Mouse (Mus musculus): ENCODE data around the gene D430041D05Rik. TPM values are rescaled to one million over a fixed set of nuclear protein-coding genes. Genes with fewer than 3 reads are reported as not detected.
A peak's percentile ranks its signal among the peaks of the same experiment; 100 is the strongest.

The D430041D05Rik gene
- polyA plus RNA-seq, 1 experiment from 2014 or later, result 0.42 TPM

DNA sequence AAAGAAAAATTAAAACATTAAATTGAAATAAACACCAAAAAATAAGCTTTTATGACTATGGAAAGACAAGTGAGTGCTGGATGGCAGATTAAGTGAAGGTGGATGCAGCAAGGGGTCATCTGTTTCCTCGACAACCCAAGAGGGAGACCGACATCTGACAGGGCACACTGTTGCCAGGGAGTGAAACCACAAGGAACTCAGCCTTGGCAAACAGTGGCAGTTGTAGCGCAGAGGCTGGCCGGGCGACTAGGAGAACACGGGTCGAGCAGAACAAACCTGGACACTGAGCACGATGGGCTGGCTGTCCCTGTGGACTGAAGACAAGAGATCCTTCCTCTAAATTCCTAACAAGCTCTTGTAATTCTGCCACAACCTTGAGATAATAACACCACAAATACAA lies 94.3 kb downstream of the D430041D05Rik start:
- Histone ChIP-seq H3K27me3 (ENCODE audit: insufficient read depth, low read length) (0 out of 2 replicates have a peak, but pooled peaks cover 4% of the 10 kb centered on the region), H3K36me3 (ENCODE audit: insufficient read depth, low read length) (no peaks in the 10 kb centered on the region), H3K4me1 (ENCODE audit: insufficient read depth, low read length) (0 out of 2 replicates have a peak, but pooled peaks cover 5% of the 10 kb centered on the region), H3K9ac (replicated peaks; ENCODE audit: low read length) (no peak overlapping the region), H3K9me3 (ENCODE audit: low read length) (no peaks in the 10 kb centered on the region), H3K4me2 (replicated peaks; ENCODE audit: low read depth, low read length) (no peak overlapping the region), H3K27ac (ENCODE audit: low read length) (no peak overlapping the region), H3K4me3 (ENCODE audit: low read length) (no peak overlapping the region)
- 86% methylated on average over 8 of the region's 8 CpGs for WGBS
- ATAC-seq (ENCODE audit: low FRiP score, low TSS enrichment), result no peak

DNA sequence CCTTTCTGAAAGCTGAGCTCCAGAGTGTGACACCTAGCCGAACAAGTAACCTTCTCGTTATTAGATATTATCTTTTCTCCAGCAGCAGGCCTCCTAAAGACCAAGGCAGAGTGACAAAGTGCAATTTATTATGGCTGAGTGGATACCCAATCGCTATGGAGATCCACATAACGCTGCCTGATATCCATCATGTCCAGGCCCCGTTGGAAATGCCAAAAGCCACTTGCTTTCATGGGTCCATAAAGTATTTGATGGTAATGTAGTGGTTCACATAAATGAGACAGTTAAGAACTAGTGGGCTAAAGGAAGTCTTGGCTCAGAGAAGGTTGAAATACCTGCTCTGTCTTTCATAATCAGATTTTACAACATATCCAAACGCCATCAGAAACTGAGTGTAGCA lies 97.6 kb downstream of the D430041D05Rik start:
- no peak overlapping the region for H3K27ac ChIP-seq (ENCODE audit: low read length)
- H3K36me3 ChIP-seq (ENCODE audit: insufficient read depth, low read length), result no peaks in the 10 kb centered on the region
- WGBS, result 47% methylated on average over 6 of the region's 6 CpGs
- H3K4me2 ChIP-seq (replicated peaks; ENCODE audit: low read depth, low read length), result no peak overlapping the region
- H3K9me3 ChIP-seq (ENCODE audit: low read length), result no peaks in the 10 kb centered on the region
- no peak for ATAC-seq (ENCODE audit: low FRiP score, low TSS enrichment)
- no peak overlapping the region for H3K9ac ChIP-seq (replicated peaks; ENCODE audit: low read length)
- H3K4me3 ChIP-seq (ENCODE audit: low read length), result no peak overlapping the region
- 0 out of 2 replicates have a peak, but pooled peaks cover 2% of the 10 kb centered on the region for H3K27me3 ChIP-seq (ENCODE audit: insufficient read depth, low read length)
- no peaks in the 10 kb centered on the region for H3K4me1 ChIP-seq (ENCODE audit: insufficient read depth, low read length)

DNA sequence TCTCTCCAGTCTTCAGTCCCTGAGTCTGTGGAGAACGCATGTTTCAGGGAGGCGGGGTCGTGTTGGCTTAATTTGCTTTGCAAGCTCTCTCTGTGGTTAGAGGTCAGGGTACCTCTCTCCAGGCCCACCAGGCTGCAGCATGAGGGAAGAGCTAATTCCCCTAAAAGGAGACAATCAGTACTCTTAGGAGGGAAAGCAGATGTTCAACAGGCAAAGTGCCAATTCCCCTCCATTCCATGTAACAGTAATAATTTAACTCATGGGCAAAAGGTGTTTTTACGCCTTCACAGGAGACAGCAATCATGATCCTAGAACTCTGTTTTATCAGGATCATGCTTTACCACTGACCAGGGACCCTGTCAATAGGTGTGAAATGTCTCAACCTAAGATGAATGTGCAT lies 103.7 kb downstream of the D430041D05Rik start:
- no peaks in the 10 kb centered on the region for H3K9me3 ChIP-seq (ENCODE audit: low read length)
- H3K4me1 ChIP-seq (ENCODE audit: insufficient read depth, low read length), result no peaks in the 10 kb centered on the region
- ATAC-seq (ENCODE audit: low FRiP score, low TSS enrichment), result no peak
- H3K27ac ChIP-seq (ENCODE audit: low read length), result no peak overlapping the region
- H3K9ac ChIP-seq (replicated peaks; ENCODE audit: low read length), result no peak overlapping the region
- H3K36me3 ChIP-seq (ENCODE audit: insufficient read depth, low read length), result no peaks in the 10 kb centered on the region
- H3K27me3 ChIP-seq (ENCODE audit: insufficient read depth, low read length), result no peaks in the 10 kb centered on the region
- no peak overlapping the region for H3K4me3 ChIP-seq (ENCODE audit: low read length)
- no peak overlapping the region for H3K4me2 ChIP-seq (replicated peaks; ENCODE audit: low read depth, low read length)
- WGBS, result 72% methylated on average over 4 of the region's 4 CpGs

DNA sequence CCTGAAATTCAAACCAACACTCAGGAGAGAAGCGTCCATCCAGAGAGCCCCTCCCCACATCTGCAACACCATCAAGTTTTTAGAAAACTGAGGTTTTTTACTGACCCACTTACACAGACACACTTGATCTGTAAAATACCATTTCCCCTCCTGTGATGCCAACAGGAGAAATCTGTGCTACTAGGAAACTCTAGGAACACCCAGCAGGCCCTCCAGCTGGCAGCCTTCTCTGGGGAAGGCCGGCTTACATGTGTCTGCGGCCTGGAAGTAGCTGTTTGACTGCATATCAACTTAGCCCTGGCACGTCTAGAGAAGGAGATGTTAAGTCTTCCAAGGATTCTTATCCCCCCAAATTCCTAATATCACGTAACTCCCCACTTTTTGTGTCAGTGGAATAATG lies 105.1 kb downstream of the D430041D05Rik start:
- Histone ChIP-seq H3K4me1 (ENCODE audit: insufficient read depth, low read length) (no peaks in the 10 kb centered on the region), H3K27ac (ENCODE audit: low read length) (no peak overlapping the region), H3K4me2 (replicated peaks; ENCODE audit: low read depth, low read length) (no peak overlapping the region), H3K4me3 (ENCODE audit: low read length) (no peak overlapping the region), H3K36me3 (ENCODE audit: insufficient read depth, low read length) (no peaks in the 10 kb centered on the region), H3K9me3 (ENCODE audit: low read length) (no peaks in the 10 kb centered on the region), H3K9ac (replicated peaks; ENCODE audit: low read length) (no peak overlapping the region), H3K27me3 (ENCODE audit: insufficient read depth, low read length) (no peaks in the 10 kb centered on the region)
- WGBS, result 79% methylated on average over 5 of the region's 5 CpGs
- no peak for ATAC-seq (ENCODE audit: low FRiP score, low TSS enrichment)

DNA sequence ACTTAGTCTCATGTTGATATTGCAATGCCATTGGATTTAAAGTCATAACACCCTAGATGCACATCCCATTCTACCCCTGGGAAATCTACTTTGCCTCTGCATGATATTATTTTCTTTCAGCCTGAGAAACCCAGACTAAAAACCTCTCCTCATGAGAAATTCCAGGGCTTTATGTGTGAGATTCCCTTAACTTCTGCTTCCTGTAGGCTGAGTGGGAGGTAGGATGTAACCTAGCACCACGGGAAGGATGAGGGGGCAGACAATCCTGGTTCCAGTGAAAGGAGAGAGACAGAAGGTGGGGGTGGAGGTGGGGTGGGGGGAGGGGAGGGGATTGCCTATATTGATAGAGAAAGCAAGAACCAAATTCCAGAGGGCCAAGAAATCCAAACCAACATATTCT lies 110.9 kb downstream of the D430041D05Rik start:
- Histone ChIP-seq H3K4me2 (replicated peaks; ENCODE audit: low read depth, low read length) (no peak overlapping the region), H3K27ac (ENCODE audit: low read length) (no peak overlapping the region), H3K4me3 (ENCODE audit: low read length) (no peak overlapping the region)

DNA sequence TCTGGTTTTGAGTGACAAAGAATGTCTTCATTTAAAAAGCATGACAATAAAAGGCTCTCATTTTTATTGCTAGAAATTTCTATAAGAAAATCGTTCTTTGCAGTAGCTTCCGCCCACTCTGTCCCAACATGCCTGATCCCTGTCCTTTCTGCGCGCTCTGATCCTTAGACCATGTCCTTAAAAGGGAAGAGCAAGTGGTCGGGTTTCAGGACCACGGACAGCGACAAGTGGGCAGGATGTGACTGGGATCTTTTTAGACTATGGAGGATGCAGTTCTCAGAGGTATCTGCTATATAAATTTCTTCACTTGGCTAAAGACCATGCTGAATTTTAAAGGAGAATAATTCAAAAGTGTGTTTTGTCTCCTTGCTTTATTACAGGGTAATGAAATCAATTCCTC lies 111.7 kb downstream of the D430041D05Rik start:
- Histone ChIP-seq H3K27me3 (ENCODE audit: insufficient read depth, low read length) (no peaks in the 10 kb centered on the region), H3K4me3 (ENCODE audit: low read length) (no peak overlapping the region), H3K4me1 (ENCODE audit: insufficient read depth, low read length) (no peaks in the 10 kb centered on the region), H3K9me3 (ENCODE audit: low read length) (no peaks in the 10 kb centered on the region), H3K36me3 (ENCODE audit: insufficient read depth, low read length) (no peaks in the 10 kb centered on the region), H3K27ac (ENCODE audit: low read length) (no peak overlapping the region), H3K9ac (replicated peaks; ENCODE audit: low read length) (no peak overlapping the region), H3K4me2 (replicated peaks; ENCODE audit: low read depth, low read length) (no peak overlapping the region)
- 7% methylated on average over 7 of the region's 7 CpGs for WGBS
- ATAC-seq (ENCODE audit: low FRiP score, low TSS enrichment), result peak; percentile 84

More for the DNA sequence above, 110.9 kb downstream of the D430041D05Rik start:
- 32% methylated on average over 1 of the region's 1 CpGs for WGBS
- no peak overlapping the region for H3K9ac ChIP-seq (replicated peaks; ENCODE audit: low read length)
- no peaks in the 10 kb centered on the region for H3K36me3 ChIP-seq (ENCODE audit: insufficient read depth, low read length)
- no peaks in the 10 kb centered on the region for H3K4me1 ChIP-seq (ENCODE audit: insufficient read depth, low read length)
- no peaks in the 10 kb centered on the region for H3K9me3 ChIP-seq (ENCODE audit: low read length)
- no peak for ATAC-seq (ENCODE audit: low FRiP score, low TSS enrichment)
- no peaks in the 10 kb centered on the region for H3K27me3 ChIP-seq (ENCODE audit: insufficient read depth, low read length)

DNA sequence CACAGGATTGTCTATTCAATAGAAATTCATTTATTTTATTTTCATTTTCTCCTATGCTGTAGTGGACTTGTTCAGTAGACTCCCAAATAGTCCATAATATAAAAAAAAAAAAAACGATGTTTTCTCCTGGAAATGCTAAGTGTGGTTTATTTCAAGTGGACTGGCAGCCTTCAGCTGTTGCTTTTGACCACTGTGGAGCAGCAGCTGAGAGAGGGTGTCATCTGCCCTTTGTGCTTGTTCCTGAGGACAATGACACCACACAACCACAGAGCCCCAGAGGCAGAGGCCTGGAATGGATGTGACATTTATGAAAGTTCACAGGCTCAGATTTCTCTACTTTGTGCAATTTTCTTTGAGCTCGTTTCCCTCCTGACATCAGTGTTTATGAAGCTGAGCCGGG lies 124.0 kb downstream of the D430041D05Rik start:
- no peak for ATAC-seq (ENCODE audit: low FRiP score, low TSS enrichment)
- 61% methylated on average over 3 of the region's 3 CpGs for WGBS
- no peaks in the 10 kb centered on the region for H3K36me3 ChIP-seq (ENCODE audit: insufficient read depth, low read length)

DNA sequence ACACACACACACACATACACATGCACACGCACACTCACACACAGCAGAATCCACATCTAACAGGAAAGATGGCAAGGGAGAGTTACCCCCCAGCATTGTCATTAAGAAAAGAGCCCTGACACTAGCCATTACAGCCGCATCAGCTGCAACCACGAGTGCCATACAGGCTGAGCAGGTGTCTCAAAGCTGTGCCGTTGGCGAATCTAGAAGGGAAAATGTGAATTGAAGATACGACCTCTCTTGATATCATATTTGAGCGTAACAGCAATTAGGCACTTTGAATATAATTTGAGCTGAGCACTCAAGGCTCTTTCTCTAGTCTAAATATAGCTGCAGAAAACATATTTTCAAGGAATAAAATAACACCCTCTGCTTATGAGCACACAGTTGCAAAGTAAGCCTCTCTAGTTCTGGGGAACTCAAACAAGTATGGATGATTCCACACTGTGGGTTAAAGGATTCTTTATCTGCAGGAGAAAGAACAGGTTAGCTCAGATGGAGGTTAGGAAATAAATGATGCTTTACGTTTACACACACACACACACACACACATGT lies 127.3 kb downstream of the D430041D05Rik start:
- H3K27ac ChIP-seq (ENCODE audit: low read length), result no peak overlapping the region
- H3K27me3 ChIP-seq (ENCODE audit: insufficient read depth, low read length), result no peaks in the 10 kb centered on the region
- H3K4me2 ChIP-seq (replicated peaks; ENCODE audit: low read depth, low read length), result no peak overlapping the region
- 93% methylated on average over 8 of the region's 8 CpGs for WGBS
- no peaks in the 10 kb centered on the region for H3K9me3 ChIP-seq (ENCODE audit: low read length)
- no peak overlapping the region for H3K4me3 ChIP-seq (ENCODE audit: low read length)
- no peak overlapping the region for H3K9ac ChIP-seq (replicated peaks; ENCODE audit: low read length)
- ATAC-seq (ENCODE audit: low FRiP score, low TSS enrichment), result no peak
- H3K36me3 ChIP-seq (ENCODE audit: insufficient read depth, low read length), result no peaks in the 10 kb centered on the region
- no peaks in the 10 kb centered on the region for H3K4me1 ChIP-seq (ENCODE audit: insufficient read depth, low read length)

More for the DNA sequence above, 124.0 kb downstream of the D430041D05Rik start:
- H3K4me2 ChIP-seq (replicated peaks; ENCODE audit: low read depth, low read length), result no peak overlapping the region
- no peaks in the 10 kb centered on the region for H3K27me3 ChIP-seq (ENCODE audit: insufficient read depth, low read length)
- H3K9ac ChIP-seq (replicated peaks; ENCODE audit: low read length), result no peak overlapping the region
- H3K4me1 ChIP-seq (ENCODE audit: insufficient read depth, low read length), result no peaks in the 10 kb centered on the region
- H3K27ac ChIP-seq (ENCODE audit: low read length), result no peak overlapping the region
- no peaks in the 10 kb centered on the region for H3K9me3 ChIP-seq (ENCODE audit: low read length)
- H3K4me3 ChIP-seq (ENCODE audit: low read length), result no peak overlapping the region

DNA sequence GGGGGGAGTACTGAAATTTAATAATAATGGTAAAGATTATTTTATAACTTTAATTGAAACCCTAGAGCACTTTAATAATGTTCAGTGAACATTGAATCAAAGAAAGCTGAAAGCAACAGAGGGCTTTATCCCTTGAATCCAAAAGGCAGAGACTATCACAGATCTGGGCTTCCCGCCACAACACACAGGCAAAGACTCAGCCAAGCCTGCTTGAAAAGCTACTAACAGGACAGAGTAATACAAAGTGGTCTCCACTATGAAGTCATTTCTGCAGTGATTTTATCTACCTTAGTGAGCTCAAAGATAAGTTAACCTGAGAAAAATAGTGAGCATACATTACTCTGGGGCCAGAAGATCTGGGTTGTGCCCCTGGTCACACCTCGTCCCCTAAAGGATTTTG lies 128.0 kb downstream of the D430041D05Rik start:
- Histone ChIP-seq H3K27ac (ENCODE audit: low read length) (no peak overlapping the region), H3K36me3 (ENCODE audit: insufficient read depth, low read length) (no peaks in the 10 kb centered on the region), H3K4me3 (ENCODE audit: low read length) (no peak overlapping the region), H3K27me3 (ENCODE audit: insufficient read depth, low read length) (no peaks in the 10 kb centered on the region), H3K4me2 (replicated peaks; ENCODE audit: low read depth, low read length) (no peak overlapping the region), H3K4me1 (ENCODE audit: insufficient read depth, low read length) (no peaks in the 10 kb centered on the region), H3K9ac (replicated peaks; ENCODE audit: low read length) (no peak overlapping the region), H3K9me3 (ENCODE audit: low read length) (no peaks in the 10 kb centered on the region)
- WGBS, result 87% methylated on average over 2 of the region's 2 CpGs
- no peak for ATAC-seq (ENCODE audit: low FRiP score, low TSS enrichment)

DNA sequence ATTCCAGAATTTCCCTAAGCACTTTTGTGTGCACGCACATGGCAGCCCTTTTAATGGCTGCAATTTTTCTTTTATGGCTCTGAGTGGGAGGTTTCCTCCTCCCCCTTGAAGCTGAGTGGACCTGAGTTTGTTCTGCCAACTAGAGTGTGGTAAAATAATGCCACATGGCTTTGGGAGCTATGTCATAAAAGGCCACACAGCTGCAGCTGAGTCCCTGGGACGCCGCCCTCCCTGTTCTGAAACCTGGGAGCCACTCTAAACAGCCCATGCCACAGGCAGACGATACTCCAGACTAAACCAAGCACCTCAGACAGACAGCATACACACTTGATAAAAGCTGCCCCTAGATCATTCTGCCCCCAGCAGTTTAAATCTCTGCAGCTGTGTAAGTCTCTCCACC lies 143.8 kb downstream of the D430041D05Rik start:
- WGBS, result 12% methylated on average over 4 of the region's 4 CpGs
- no peak overlapping the region for H3K4me3 ChIP-seq (ENCODE audit: low read length)
- no peaks in the 10 kb centered on the region for H3K36me3 ChIP-seq (ENCODE audit: insufficient read depth, low read length)
- no peak overlapping the region for H3K9ac ChIP-seq (replicated peaks; ENCODE audit: low read length)
- H3K4me2 ChIP-seq (replicated peaks; ENCODE audit: low read depth, low read length), result no peak overlapping the region
- H3K4me1 ChIP-seq (ENCODE audit: insufficient read depth, low read length), result peaks cover 6% of the 10 kb centered on the region; the same call in 1 of the 2 replicates
- no peaks in the 10 kb centered on the region for H3K9me3 ChIP-seq (ENCODE audit: low read length)
- no peaks in the 10 kb centered on the region for H3K27me3 ChIP-seq (ENCODE audit: insufficient read depth, low read length)
- ATAC-seq (ENCODE audit: low FRiP score, low TSS enrichment), result peak; percentile 82
- H3K27ac ChIP-seq (ENCODE audit: low read length), result no peak overlapping the region

Data from kidney, embryonic 16.5 days (tissue).